In genomic region chr2:136896131-136896530, GRCm38 (mm10) we compare ENCODE assay signal across 16 mouse cellular contexts. TPM values are rescaled to one million over a fixed set of nuclear protein-coding genes. Genes with fewer than 3 reads are reported as not detected.
"Had no signal": no experiment of that assay in that cellular context is flagged by ENCODE, and none has a peak within 500 bp of the region (broad histone marks: within the 10 kb centered on the region; RNA-seq: fewer than 3 reads in every experiment).

No protein-coding gene starts in this region.

- H3K9me3 ChIP-seq: limb, embryonic 15.5 days; liver, embryonic 15.5 days; lung, embryonic 15.5 days; midbrain, embryonic 12.5 days; neural tube, embryonic 12.5 days had no signal

- H3K4me2 ChIP-seq: limb, embryonic 15.5 days; liver, embryonic 15.5 days; lung, embryonic 15.5 days; midbrain, embryonic 12.5 days; neural tube, embryonic 12.5 days had no signal

- H3K27me3 ChIP-seq: limb, embryonic 15.5 days; liver, embryonic 15.5 days; lung, embryonic 15.5 days; midbrain, embryonic 12.5 days; neural tube, embryonic 12.5 days had no signal

- H3K9ac ChIP-seq: limb, embryonic 15.5 days; liver, embryonic 15.5 days; lung, embryonic 15.5 days; midbrain, embryonic 12.5 days; neural tube, embryonic 12.5 days had no signal

- H3K36me3 ChIP-seq: limb, embryonic 15.5 days; liver, embryonic 15.5 days; lung, embryonic 15.5 days; midbrain, embryonic 12.5 days; neural tube, embryonic 12.5 days had no signal

- H3K27ac ChIP-seq: limb, embryonic 15.5 days; liver, embryonic 15.5 days; lung, embryonic 15.5 days; midbrain, embryonic 12.5 days; neural tube, embryonic 12.5 days had no signal

- H3K4me3 ChIP-seq: limb, embryonic 15.5 days; liver, embryonic 15.5 days; lung, embryonic 15.5 days; midbrain, embryonic 12.5 days; myocyte; neural tube, embryonic 12.5 days had no signal

- DNase-seq: kidney, adult 11 months; kidney, adult 9 months; kidney, postnatal 10 days; left cerebral cortex, postnatal 4 days; lung, postnatal 14 days; right cerebral cortex, postnatal 4 days; spleen, adult 18-20 months; thymus, adult 18-20 months; thymus, postnatal 14 days had no signal

RNA-seq across cellular contexts. Expression of gene AL731706.2, which starts 10.7 kb away (rescaled TPM):
- total RNA-seq: left cerebral cortex, postnatal 4 days had no signal
- polyA plus RNA-seq: large intestine, adult 2 months had no signal
